ENCODE assay signal across 19 mouse cellular contexts in genomic region chr5:53499571-53499970, GRCm38 (mm10).
"Had no signal": no experiment of that assay in that cellular context is flagged by ENCODE, and none has a peak within 500 bp of the region (broad histone marks: within the 10 kb centered on the region; RNA-seq: fewer than 3 reads in every experiment).

No protein-coding gene starts in this region.

- H3K27ac ChIP-seq: liver, embryonic 12.5 days; liver, embryonic 14.5 days; lung, embryonic 15.5 days; midbrain, embryonic 10.5 days; midbrain, embryonic 12.5 days; neural tube, embryonic 13.5 days; neural tube, embryonic 15.5 days had no signal

- ATAC-seq: liver, embryonic 12.5 days; midbrain, embryonic 16.5 days had no signal

- H3K36me3 ChIP-seq: liver, embryonic 12.5 days; lung, embryonic 15.5 days; midbrain, embryonic 10.5 days; midbrain, embryonic 12.5 days; neural tube, embryonic 13.5 days; neural tube, embryonic 15.5 days had no signal

- H3K4me1 ChIP-seq: liver, embryonic 12.5 days; midbrain, embryonic 10.5 days; neural tube, embryonic 13.5 days; neural tube, embryonic 15.5 days had no signal

- H3K4me3 ChIP-seq: liver, embryonic 12.5 days; lung, embryonic 15.5 days; midbrain, embryonic 10.5 days; midbrain, embryonic 12.5 days; myocyte; neural tube, embryonic 13.5 days; neural tube, embryonic 15.5 days had no signal

- H3K4me2 ChIP-seq: liver, embryonic 12.5 days; lung, embryonic 15.5 days; midbrain, embryonic 12.5 days; neural tube, embryonic 13.5 days; neural tube, embryonic 15.5 days had no signal

- H3K9ac ChIP-seq: liver, embryonic 12.5 days; liver, embryonic 14.5 days; lung, embryonic 15.5 days; midbrain, embryonic 12.5 days; neural tube, embryonic 13.5 days; neural tube, embryonic 15.5 days had no signal

- H3K27me3 ChIP-seq: liver, embryonic 12.5 days; lung, embryonic 15.5 days; midbrain, embryonic 12.5 days; neural tube, embryonic 13.5 days; neural tube, embryonic 15.5 days had no signal

- DNase-seq: lung, postnatal 14 days; midbrain, embryonic 14.5 days; retina, postnatal 1 day; right cerebral cortex, adult 18-20 months; right cerebral cortex, postnatal 25 days; right cerebral cortex, postnatal 4 days; spleen, adult 18-20 months; thymus, adult 18-20 months; thymus, postnatal 14 days; thymus, postnatal 36 days had no signal

- H3K9me3 ChIP-seq: liver, embryonic 12.5 days; lung, embryonic 15.5 days; midbrain, embryonic 10.5 days; midbrain, embryonic 12.5 days; neural tube, embryonic 13.5 days; neural tube, embryonic 15.5 days had no signal
